Mouse (Mus musculus) kidney, embryonic 14.5 days (tissue): ENCODE results near the gene Cacna1c. TPM values are rescaled to one million over a fixed set of nuclear protein-coding genes. Genes with fewer than 3 reads are reported as not detected.

Experiments
- ATAC-seq: fragments of 200-750 bp; cut with Nextera tagmentation; 2 replicates; pipeline ENCODE4 v1.8.0; 2017; ENCODE audit warnings: moderate number of reproducible peaks, mild to moderate bottlenecking, moderate TSS enrichment, moderate library complexity; ENCODE audit not compliant: low FRiP score, low TSS enrichment
- H3K27ac ChIP-seq: fragments of 300-500 bp; sonication (generic); 2 replicates; pipeline ENCODE4 v1.5.1; 2014; ENCODE audit warnings: low read depth, mild to moderate bottlenecking, low read length, moderate library complexity, mixed read lengths
- H3K27me3 ChIP-seq: fragments of 300-500 bp; sonication (generic); 2 replicates; pipeline ENCODE4 v1.6.1; 2014; ENCODE audit warnings: mild to moderate bottlenecking, low read length; ENCODE audit not compliant: control insufficient read depth, insufficient read depth
- H3K36me3 ChIP-seq: fragments of 300-500 bp; sonication (generic); 2 replicates; pipeline ENCODE4 v1.6.1; 2014; ENCODE audit warnings: low read length, mixed read lengths; ENCODE audit not compliant: control insufficient read depth, insufficient read depth
- H3K4me1 ChIP-seq: fragments of 300-500 bp; sonication (generic); 2 replicates; pipeline ENCODE4 v1.6.1; 2014; ENCODE audit warnings: low read length, mixed read lengths; ENCODE audit not compliant: control insufficient read depth, insufficient read depth
- H3K4me2 ChIP-seq: fragments of 300-500 bp; sonication (generic); replicated peaks from 2 replicates; pipeline ENCODE4 v1.6.1; 2014; ENCODE audit warnings: low read depth, mild to moderate bottlenecking, low read length
- H3K4me3 ChIP-seq: fragments of 300-500 bp; sonication (generic); 2 replicates; pipeline ENCODE4 v1.5.1; 2014; ENCODE audit warnings: mild to moderate bottlenecking, low read length
- H3K9ac ChIP-seq: fragments of 300-500 bp; sonication (generic); 2 replicates; pipeline ENCODE4 v1.6.1; 2014; ENCODE audit warnings: low read depth, mild to moderate bottlenecking, low read length, moderate library complexity
- H3K9me3 ChIP-seq: fragments of 300-500 bp; sonication (generic); 2 replicates; pipeline ENCODE4 v1.6.1; 2016; ENCODE audit warnings: low read length; ENCODE audit not compliant: control insufficient read depth
- WGBS: fragments of 180-500 bp; shearing (Covaris S2); extraction: QIAGEN DNeasy Blood & Tissue Kit; methylation state at CpG from one replicate; pipeline ENCODE4 v1.1.7; 2014; 5-methylcytosine and 5-hydroxymethylcytosine counted together
- polyA plus RNA-seq: library from polyadenylated mRNA; unstranded; fragments of >200 nt; fragmentation: Nextera tagmentation; extraction: Ambion mirVana; gene quantifications from 2 replicates; pipeline ENCODE4 v1.2.1, GENCODE M21; 2014

The Cacna1c gene
- polyA plus RNA-seq, 1 experiment from 2014 or later = 3.3 TPM

DNA sequence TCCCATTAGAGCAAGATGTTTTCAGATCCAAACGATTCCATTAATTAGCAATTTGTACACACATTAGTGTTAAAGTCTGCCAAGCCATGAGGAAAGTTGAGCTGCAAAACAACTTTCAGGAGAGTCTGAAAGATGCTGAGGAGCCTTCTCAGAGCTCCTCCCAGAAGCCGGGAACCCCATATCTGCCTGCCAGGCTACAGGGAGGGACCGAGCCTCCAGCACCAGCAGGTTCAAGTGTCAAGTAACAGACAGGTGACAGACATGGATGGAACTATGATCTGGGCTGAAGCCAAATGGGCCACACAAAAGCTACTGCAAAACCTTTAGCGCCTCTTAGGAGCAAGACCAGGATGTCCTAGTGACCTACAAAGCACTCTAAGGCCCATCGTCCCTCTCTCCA lies 437.2 kb downstream of the Cacna1c start:
- peaks cover 3% of the 10 kb centered on the region; the same call in 1 of the 2 replicates for H3K27me3 ChIP-seq
- WGBS = 79% methylated on average over 5 of the region's 5 CpGs
- no peaks in the 10 kb centered on the region for H3K9me3 ChIP-seq
- no peak overlapping the region for H3K9ac ChIP-seq
- no peaks in the 10 kb centered on the region for H3K4me1 ChIP-seq
- H3K36me3 ChIP-seq = no peaks in the 10 kb centered on the region
- H3K27ac ChIP-seq = no peak overlapping the region
- no peak overlapping the region for H3K4me2 ChIP-seq
- ATAC-seq = no peak
- no peak overlapping the region for H3K4me3 ChIP-seq

DNA sequence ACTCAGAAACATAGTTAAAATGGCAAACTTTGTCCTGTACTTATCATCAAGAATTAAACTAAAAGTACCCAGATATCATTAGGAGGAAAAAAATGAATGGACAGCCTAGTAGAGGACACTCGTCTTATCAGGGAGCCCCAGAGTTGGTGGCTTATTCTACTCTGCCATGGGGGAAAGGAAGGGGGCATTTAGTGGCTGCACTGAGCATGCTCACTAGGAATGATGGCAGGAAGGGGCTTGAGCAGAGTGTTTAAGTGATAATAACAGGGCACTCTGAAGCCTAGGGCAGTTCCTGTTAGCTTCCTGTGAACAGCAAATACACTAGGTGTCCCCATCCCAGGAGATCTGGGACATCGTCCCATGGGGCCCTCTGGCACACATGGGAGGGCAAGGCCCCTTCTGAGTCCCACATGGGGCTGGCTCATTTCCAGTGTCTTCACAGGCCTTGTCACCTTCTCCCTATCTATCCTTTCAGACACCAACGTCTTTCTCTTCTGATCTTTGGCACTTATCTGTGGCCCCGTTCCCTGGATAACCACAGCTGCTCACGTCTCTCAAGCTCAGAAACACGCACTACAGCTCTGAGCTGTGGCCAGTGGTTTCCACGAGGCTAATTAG lies 437.8 kb downstream of the Cacna1c start:
- H3K4me1 ChIP-seq = no peaks in the 10 kb centered on the region
- 64% methylated on average over 7 of the region's 7 CpGs for WGBS
- H3K4me3 ChIP-seq = no peak overlapping the region
- no peaks in the 10 kb centered on the region for H3K36me3 ChIP-seq
- H3K9me3 ChIP-seq = no peaks in the 10 kb centered on the region
- H3K9ac ChIP-seq = no peak overlapping the region
- H3K27me3 ChIP-seq = peaks cover 3% of the 10 kb centered on the region; the same call in 1 of the 2 replicates
- no peak overlapping the region for H3K27ac ChIP-seq
- no peak for ATAC-seq
- no peak overlapping the region for H3K4me2 ChIP-seq

DNA sequence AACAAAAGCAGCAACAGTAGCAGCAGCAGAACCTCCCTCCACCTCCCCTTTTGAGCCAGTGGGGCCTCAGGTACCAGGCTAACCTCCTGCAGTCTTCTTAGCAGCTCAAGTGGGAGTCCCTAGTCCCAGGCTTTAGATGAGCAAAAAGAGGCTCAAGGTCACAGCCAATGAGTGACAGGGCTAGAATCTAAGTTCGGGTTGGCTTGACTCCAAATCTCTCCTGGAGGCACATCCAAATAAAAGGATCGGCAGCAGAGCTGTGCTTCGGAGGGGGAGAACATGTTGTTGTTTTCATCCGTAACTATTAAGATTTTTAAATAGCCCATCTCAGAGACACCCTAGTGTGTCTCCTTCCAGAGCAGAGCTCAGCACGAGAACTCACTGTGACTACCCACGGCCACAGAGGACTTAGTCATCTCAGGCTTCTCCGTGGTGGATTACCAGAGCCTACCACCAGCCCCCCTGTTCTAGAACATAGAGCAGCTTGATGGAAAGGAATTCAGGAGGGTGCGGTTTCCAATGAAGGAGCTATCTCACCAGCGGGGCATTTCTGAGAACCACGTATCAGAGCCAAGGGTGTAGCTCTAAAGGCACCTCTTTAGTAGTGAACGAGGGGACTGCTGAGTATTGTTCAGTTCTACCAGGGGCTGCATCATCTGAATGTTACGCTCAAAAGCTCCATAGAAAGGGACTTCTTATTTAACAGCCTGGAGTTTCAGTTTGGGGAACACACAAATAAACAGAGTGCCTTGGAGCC lies 438.5 kb downstream of the Cacna1c start:
- no peaks in the 10 kb centered on the region for H3K36me3 ChIP-seq
- H3K27ac ChIP-seq = no peak overlapping the region
- no peak overlapping the region for H3K4me2 ChIP-seq
- WGBS = 78% methylated on average over 12 of the region's 12 CpGs
- no peak overlapping the region for H3K9ac ChIP-seq
- H3K9me3 ChIP-seq = no peaks in the 10 kb centered on the region
- peaks cover 3% of the 10 kb centered on the region; the same call in 1 of the 2 replicates for H3K27me3 ChIP-seq
- no peak for ATAC-seq
- no peak overlapping the region for H3K4me3 ChIP-seq
- no peaks in the 10 kb centered on the region for H3K4me1 ChIP-seq

DNA sequence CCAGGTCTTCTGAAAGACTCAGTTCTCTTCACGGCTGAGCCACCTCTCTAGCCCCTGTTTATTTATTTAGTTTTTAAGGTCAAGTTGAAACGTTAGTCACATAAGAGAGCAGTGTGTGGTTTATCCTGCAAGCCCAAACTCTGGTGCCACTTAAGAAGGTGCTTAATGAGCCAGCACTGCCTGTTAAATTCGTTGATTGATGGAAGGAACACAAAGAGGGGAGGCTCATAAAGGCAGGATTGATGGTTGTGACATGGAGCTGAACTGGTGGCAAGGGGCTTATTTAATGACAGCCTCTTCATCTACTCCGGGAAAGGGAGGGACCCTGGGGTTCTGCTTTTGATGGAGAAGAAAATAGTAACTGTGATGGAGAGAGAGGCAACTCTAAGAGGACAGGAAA lies 439.7 kb downstream of the Cacna1c start:
- H3K9me3 ChIP-seq = no peaks in the 10 kb centered on the region
- 6% methylated on average over 4 of the region's 4 CpGs for WGBS
- H3K27ac ChIP-seq = no peak overlapping the region
- no peak overlapping the region for H3K4me3 ChIP-seq
- no peaks in the 10 kb centered on the region for H3K36me3 ChIP-seq
- H3K4me1 ChIP-seq = no peaks in the 10 kb centered on the region
- peaks cover 3% of the 10 kb centered on the region; the same call in 1 of the 2 replicates for H3K27me3 ChIP-seq
- H3K4me2 ChIP-seq = no peak overlapping the region
- no peak overlapping the region for H3K9ac ChIP-seq
- ATAC-seq = peak; percentile 92

DNA sequence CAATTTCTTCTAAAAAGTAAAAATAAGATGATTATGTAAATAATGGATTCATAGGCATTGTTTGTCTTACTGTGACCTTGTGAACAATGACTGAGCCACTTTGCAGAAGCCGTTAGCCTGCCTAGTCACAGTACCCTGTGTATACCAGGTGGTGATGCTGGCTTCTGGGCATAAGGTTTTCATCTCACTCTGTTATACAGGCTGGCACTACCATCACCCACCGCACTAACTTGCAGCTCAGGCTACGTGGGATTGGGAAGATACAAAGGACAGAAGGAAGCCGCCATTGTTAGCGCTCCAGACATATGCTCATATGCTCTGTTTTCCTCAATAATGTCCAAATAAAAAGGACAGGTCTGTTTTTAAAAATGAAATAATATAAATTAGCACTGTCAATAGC lies 440.4 kb downstream of the Cacna1c start:
- 91% methylated on average over 5 of the region's 5 CpGs for WGBS
- peaks cover 3% of the 10 kb centered on the region; the same call in 1 of the 2 replicates for H3K27me3 ChIP-seq

DNA sequence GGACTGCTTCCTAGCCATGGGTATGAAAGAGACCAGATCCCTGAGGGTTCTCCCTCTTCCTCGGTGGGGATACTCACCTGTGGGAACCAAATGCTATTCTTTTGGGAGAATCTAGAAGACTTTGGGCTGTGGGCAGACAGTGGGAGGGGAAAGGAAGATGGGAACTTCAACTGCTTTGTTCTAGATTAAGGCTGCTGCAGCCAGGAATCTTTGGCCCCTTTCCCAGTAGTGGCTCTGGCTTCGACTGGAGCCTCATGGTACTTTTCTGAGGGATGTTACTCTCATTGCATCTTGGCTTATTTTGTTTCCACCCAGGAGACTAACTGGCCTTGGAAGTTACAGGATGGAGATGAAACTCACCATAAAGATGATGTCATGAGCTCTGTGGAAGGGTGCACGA lies 441.8 kb downstream of the Cacna1c start:
- no peak overlapping the region for H3K4me2 ChIP-seq
- no peak overlapping the region for H3K27ac ChIP-seq
- H3K9me3 ChIP-seq = no peaks in the 10 kb centered on the region
- H3K4me1 ChIP-seq = no peaks in the 10 kb centered on the region
- H3K27me3 ChIP-seq = peaks cover 3% of the 10 kb centered on the region; the same call in 1 of the 2 replicates
- H3K4me3 ChIP-seq = no peak overlapping the region
- ATAC-seq = no peak
- no peak overlapping the region for H3K9ac ChIP-seq
- H3K36me3 ChIP-seq = no peaks in the 10 kb centered on the region
- WGBS = 89% methylated on average over 3 of the region's 3 CpGs

More for the DNA sequence above, 440.4 kb downstream of the Cacna1c start:
- H3K9ac ChIP-seq = no peak overlapping the region
- H3K36me3 ChIP-seq = no peaks in the 10 kb centered on the region
- H3K4me3 ChIP-seq = no peak overlapping the region
- ATAC-seq = no peak
- no peak overlapping the region for H3K4me2 ChIP-seq
- no peaks in the 10 kb centered on the region for H3K9me3 ChIP-seq
- H3K4me1 ChIP-seq = no peaks in the 10 kb centered on the region
- no peak overlapping the region for H3K27ac ChIP-seq

DNA sequence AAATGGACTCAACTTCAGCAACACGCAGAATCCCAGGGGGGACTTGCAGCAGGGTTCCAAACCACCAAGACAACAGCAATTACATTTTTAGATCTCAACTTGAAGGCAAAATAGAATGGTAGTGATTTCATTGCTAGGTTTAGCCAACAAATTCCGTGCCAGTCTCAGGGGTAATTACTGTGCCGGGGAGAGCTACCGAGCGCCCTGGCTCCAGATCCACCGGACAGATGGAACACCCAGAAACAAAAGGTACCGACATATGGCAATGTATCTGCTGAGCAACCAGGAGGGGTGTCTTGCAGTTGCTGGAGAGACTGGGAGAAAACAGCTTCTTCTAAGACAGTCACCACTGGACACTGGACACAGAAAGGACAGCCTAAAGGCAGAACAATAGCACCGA lies 442.4 kb downstream of the Cacna1c start:
- 83% methylated on average over 8 of the region's 8 CpGs for WGBS
- no peak overlapping the region for H3K9ac ChIP-seq
- H3K27ac ChIP-seq = no peak overlapping the region
- no peaks in the 10 kb centered on the region for H3K36me3 ChIP-seq
- H3K27me3 ChIP-seq = peaks cover 6% of the 10 kb centered on the region; the same call in 1 of the 2 replicates
- no peak overlapping the region for H3K4me3 ChIP-seq
- H3K4me2 ChIP-seq = no peak overlapping the region
- ATAC-seq = no peak
- no peaks in the 10 kb centered on the region for H3K4me1 ChIP-seq
- H3K9me3 ChIP-seq = no peaks in the 10 kb centered on the region

DNA sequence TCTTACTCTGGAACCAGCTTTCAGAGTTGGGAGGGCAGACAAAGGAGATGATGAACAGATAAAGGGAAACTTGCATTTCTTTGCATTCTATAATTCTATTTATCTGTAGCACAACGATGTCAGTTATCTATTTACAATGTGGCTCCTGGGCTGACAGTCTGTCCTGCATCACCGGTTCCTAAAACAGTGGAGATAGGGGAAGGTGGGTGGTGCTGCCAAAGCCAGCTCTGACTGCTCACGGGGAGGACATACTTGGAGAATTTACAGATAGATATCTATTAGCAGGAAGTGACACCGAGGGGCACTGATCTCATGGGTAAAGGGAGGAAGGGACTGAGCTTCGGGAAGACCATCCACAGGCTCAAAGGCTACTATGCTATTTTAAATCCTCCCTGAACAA lies 443.2 kb downstream of the Cacna1c start:
- Histone ChIP-seq H3K36me3 (no peaks in the 10 kb centered on the region), H3K4me1 (no peaks in the 10 kb centered on the region), H3K9me3 (no peaks in the 10 kb centered on the region), H3K4me3 (no peak overlapping the region), H3K27ac (no peak overlapping the region), H3K4me2 (no peak overlapping the region), H3K9ac (no peak overlapping the region), H3K27me3 (peaks cover 6% of the 10 kb centered on the region; the same call in 1 of the 2 replicates)
- ATAC-seq = no peak
- WGBS = 41% methylated on average over 5 of the region's 5 CpGs

DNA sequence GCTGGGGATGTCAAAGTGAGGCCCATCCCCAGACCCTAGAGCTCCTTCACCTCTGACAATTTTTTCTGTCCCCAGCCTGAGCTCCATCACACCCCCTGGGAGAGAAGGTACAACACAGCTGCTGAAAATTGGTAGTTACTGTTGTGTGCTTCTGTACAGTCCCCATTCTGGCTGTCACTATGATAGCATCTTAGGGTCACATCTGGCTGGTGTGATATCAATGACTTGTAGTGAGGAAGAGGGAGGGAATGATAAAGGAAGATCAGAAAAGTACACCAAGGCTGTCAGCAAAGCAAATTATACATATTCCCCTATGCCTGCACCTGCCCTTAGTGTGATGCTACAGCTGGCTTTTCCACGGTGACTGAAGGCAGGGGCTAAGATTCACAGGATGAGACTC lies 446.9 kb downstream of the Cacna1c start:
- 96% methylated on average over 1 of the region's 1 CpGs for WGBS
- H3K27me3 ChIP-seq = peaks cover 3% of the 10 kb centered on the region; the same call in 1 of the 2 replicates
- no peak overlapping the region for H3K27ac ChIP-seq
- H3K36me3 ChIP-seq = no peaks in the 10 kb centered on the region
- no peaks in the 10 kb centered on the region for H3K9me3 ChIP-seq
- no peak overlapping the region for H3K9ac ChIP-seq
- H3K4me2 ChIP-seq = no peak overlapping the region
- no peak overlapping the region for H3K4me3 ChIP-seq
- no peak for ATAC-seq
- no peaks in the 10 kb centered on the region for H3K4me1 ChIP-seq
